Mouse (Mus musculus): ENCODE results near the gene Bcar1. TPM values are rescaled to one million over a fixed set of nuclear protein-coding genes. Genes with fewer than 3 reads are reported as not detected.

The Bcar1 gene
- polyA plus RNA-seq, 1 experiment from 2014 or later = 35.3 TPM

GRCm38 (mm10) chr8:111740301-111740711 is 3.3 kb downstream of the Bcar1 start:
- H3K36me3 ChIP-seq (ENCODE audit: control insufficient read depth, insufficient read depth, low read length) = no peaks in the 10 kb centered on the region
- H3K4me1 ChIP-seq (ENCODE audit: control insufficient read depth, insufficient read depth, low read length) = peaks cover 56% of the 10 kb centered on the region
- ATAC-seq (ENCODE audit: low read depth) (no peak), DNase-seq (ENCODE audit: low spot score) (no peak)
- no peak overlapping the region for H3K27ac ChIP-seq (replicated peaks; ENCODE audit: low read depth, low read length)
- H3K4me3 ChIP-seq (ENCODE audit: low read depth, low read length) = no peak overlapping the region
- H3K27me3 ChIP-seq (replicated peaks; ENCODE audit: control insufficient read depth, insufficient read depth, low read length) = no peaks in the 10 kb centered on the region
- no peaks in the 10 kb centered on the region for H3K9me3 ChIP-seq (ENCODE audit: control insufficient read depth, low read length)
- H3K4me2 ChIP-seq (ENCODE audit: low read depth, low read length) = no peak overlapping the region
- 77% methylated on average over 7 of the region's 7 CpGs for WGBS
- H3K9ac ChIP-seq (ENCODE audit: low read depth, low read length) = no peak overlapping the region

- no peaks in the 10 kb centered on the region for H3K36me3 ChIP-seq (ENCODE audit: control insufficient read depth, insufficient read depth, low read length)
- no peaks in the 10 kb centered on the region for H3K27me3 ChIP-seq (replicated peaks; ENCODE audit: control insufficient read depth, insufficient read depth, low read length)
- H3K4me2 ChIP-seq (ENCODE audit: low read depth, low read length) = no peak overlapping the region
- WGBS = 41% methylated on average over 6 of the region's 7 CpGs
- H3K9me3 ChIP-seq (ENCODE audit: control insufficient read depth, low read length) = no peaks in the 10 kb centered on the region
- H3K4me3 ChIP-seq (ENCODE audit: low read depth, low read length) = no peak overlapping the region
- no peak for DNase-seq (ENCODE audit: low spot score)
- no peak overlapping the region; the same call in 1 of the 2 replicates for H3K9ac ChIP-seq (ENCODE audit: low read depth, low read length)
- H3K4me1 ChIP-seq (ENCODE audit: control insufficient read depth, insufficient read depth, low read length) = peaks cover 58% of the 10 kb centered on the region
- ATAC-seq (ENCODE audit: low read depth) = no peak
- H3K27ac ChIP-seq (replicated peaks; ENCODE audit: low read depth, low read length) = no peak overlapping the region
Observed at GRCm38 (mm10) chr8:111739604-111740003, 4.0 kb downstream of the Bcar1 start.

GRCm38 (mm10) chr8:111738867-111739266 is 4.7 kb downstream of the Bcar1 start:
- Histone ChIP-seq H3K9ac (ENCODE audit: low read depth, low read length) (no peak overlapping the region), H3K27me3 (replicated peaks; ENCODE audit: control insufficient read depth, insufficient read depth, low read length) (no peaks in the 10 kb centered on the region), H3K4me1 (ENCODE audit: control insufficient read depth, insufficient read depth, low read length) (peaks cover 59% of the 10 kb centered on the region), H3K4me2 (ENCODE audit: low read depth, low read length) (no peak overlapping the region), H3K36me3 (ENCODE audit: control insufficient read depth, insufficient read depth, low read length) (no peaks in the 10 kb centered on the region), H3K9me3 (ENCODE audit: control insufficient read depth, low read length) (no peaks in the 10 kb centered on the region), H3K4me3 (ENCODE audit: low read depth, low read length) (no peak overlapping the region), H3K27ac (replicated peaks; ENCODE audit: low read depth, low read length) (no peak overlapping the region)
- ATAC-seq (ENCODE audit: low read depth) = no peak
- no peak for DNase-seq (ENCODE audit: low spot score)
- WGBS = 60% methylated on average over 6 of the region's 6 CpGs

GRCm38 (mm10) chr8:111736321-111736720 is 7.3 kb downstream of the Bcar1 start:
- no peak overlapping the region for H3K4me3 ChIP-seq (ENCODE audit: low read depth, low read length)
- H3K9me3 ChIP-seq (ENCODE audit: control insufficient read depth, low read length) = no peaks in the 10 kb centered on the region
- DNase-seq (ENCODE audit: low spot score) (peak; percentile 52), ATAC-seq (ENCODE audit: low read depth) (no peak)
- no peak overlapping the region for H3K9ac ChIP-seq (ENCODE audit: low read depth, low read length)
- no peak overlapping the region for H3K27ac ChIP-seq (replicated peaks; ENCODE audit: low read depth, low read length)
- 45% methylated on average over 7 of the region's 7 CpGs for WGBS
- peaks cover 62% of the 10 kb centered on the region for H3K4me1 ChIP-seq (ENCODE audit: control insufficient read depth, insufficient read depth, low read length)
- no peak overlapping the region for H3K4me2 ChIP-seq (ENCODE audit: low read depth, low read length)
- no peaks in the 10 kb centered on the region for H3K36me3 ChIP-seq (ENCODE audit: control insufficient read depth, insufficient read depth, low read length)
- H3K27me3 ChIP-seq (replicated peaks; ENCODE audit: control insufficient read depth, insufficient read depth, low read length) = no peaks in the 10 kb centered on the region

GRCm38 (mm10) chr8:111735791-111736190 is 7.8 kb downstream of the Bcar1 start:
- H3K4me1 ChIP-seq (ENCODE audit: control insufficient read depth, insufficient read depth, low read length) = peaks cover 67% of the 10 kb centered on the region
- no peak overlapping the region for H3K9ac ChIP-seq (ENCODE audit: low read depth, low read length)
- no peak overlapping the region for H3K4me3 ChIP-seq (ENCODE audit: low read depth, low read length)
- DNase-seq (ENCODE audit: low spot score) (no peak), ATAC-seq (ENCODE audit: low read depth) (no peak)
- H3K27ac ChIP-seq (replicated peaks; ENCODE audit: low read depth, low read length) = no peak overlapping the region; the same call in 1 of the 2 replicates
- no peaks in the 10 kb centered on the region for H3K36me3 ChIP-seq (ENCODE audit: control insufficient read depth, insufficient read depth, low read length)
- H3K27me3 ChIP-seq (replicated peaks; ENCODE audit: control insufficient read depth, insufficient read depth, low read length) = no peaks in the 10 kb centered on the region
- H3K4me2 ChIP-seq (ENCODE audit: low read depth, low read length) = no peak overlapping the region
- WGBS = 58% methylated on average over 4 of the region's 4 CpGs
- no peaks in the 10 kb centered on the region for H3K9me3 ChIP-seq (ENCODE audit: control insufficient read depth, low read length)

GRCm38 (mm10) chr8:111735335-111735761 is 8.3 kb downstream of the Bcar1 start:
- no peak overlapping the region for H3K4me3 ChIP-seq (ENCODE audit: low read depth, low read length)
- no peaks in the 10 kb centered on the region for H3K9me3 ChIP-seq (ENCODE audit: control insufficient read depth, low read length)
- no peaks in the 10 kb centered on the region for H3K36me3 ChIP-seq (ENCODE audit: control insufficient read depth, insufficient read depth, low read length)
- 56% methylated on average over 8 of the region's 8 CpGs for WGBS
- H3K27me3 ChIP-seq (replicated peaks; ENCODE audit: control insufficient read depth, insufficient read depth, low read length) = no peaks in the 10 kb centered on the region
- H3K9ac ChIP-seq (ENCODE audit: low read depth, low read length) = 0 out of 2 replicates have a peak overlapping the region, but pooled peaks have one; percentile 36
- DNase-seq (ENCODE audit: low spot score) (no peak), ATAC-seq (ENCODE audit: low read depth) (no peak)
- no peak overlapping the region for H3K4me2 ChIP-seq (ENCODE audit: low read depth, low read length)
- H3K4me1 ChIP-seq (ENCODE audit: control insufficient read depth, insufficient read depth, low read length) = peaks cover 66% of the 10 kb centered on the region
- H3K27ac ChIP-seq (replicated peaks; ENCODE audit: low read depth, low read length) = no peak overlapping the region; the same call in 1 of the 2 replicates

- Histone ChIP-seq H3K36me3 (ENCODE audit: control insufficient read depth, insufficient read depth, low read length) (no peaks in the 10 kb centered on the region), H3K9me3 (ENCODE audit: control insufficient read depth, low read length) (no peaks in the 10 kb centered on the region), H3K27me3 (replicated peaks; ENCODE audit: control insufficient read depth, insufficient read depth, low read length) (no peaks in the 10 kb centered on the region), H3K27ac (replicated peaks; ENCODE audit: low read depth, low read length) (no peak overlapping the region; the same call in 1 of the 2 replicates), H3K9ac (ENCODE audit: low read depth, low read length) (0 out of 2 replicates have a peak overlapping the region, but pooled peaks have one; percentile 21), H3K4me1 (ENCODE audit: control insufficient read depth, insufficient read depth, low read length) (peaks cover 58% of the 10 kb centered on the region), H3K4me2 (ENCODE audit: low read depth, low read length) (no peak overlapping the region), H3K4me3 (ENCODE audit: low read depth, low read length) (no peak overlapping the region)
- no peak for ATAC-seq (ENCODE audit: low read depth)
- 48% methylated on average over 5 of the region's 6 CpGs for WGBS
- no peak for DNase-seq (ENCODE audit: low spot score)
Observed at GRCm38 (mm10) chr8:111734244-111734960, 9.2 kb downstream of the Bcar1 start.

- ATAC-seq (ENCODE audit: low read depth) (no peak), DNase-seq (ENCODE audit: low spot score) (peak; percentile 64)
- no peak overlapping the region for H3K9ac ChIP-seq (ENCODE audit: low read depth, low read length)
- peak overlapping the region; percentile 65 for H3K27ac ChIP-seq (replicated peaks; ENCODE audit: low read depth, low read length)
- H3K27me3 ChIP-seq (replicated peaks; ENCODE audit: control insufficient read depth, insufficient read depth, low read length) = no peaks in the 10 kb centered on the region
- H3K36me3 ChIP-seq (ENCODE audit: control insufficient read depth, insufficient read depth, low read length) = no peaks in the 10 kb centered on the region
- peak overlapping the region; percentile 5; the same call in 1 of the 2 replicates for H3K4me2 ChIP-seq (ENCODE audit: low read depth, low read length)
- H3K9me3 ChIP-seq (ENCODE audit: control insufficient read depth, low read length) = no peaks in the 10 kb centered on the region
- peaks cover 53% of the 10 kb centered on the region for H3K4me1 ChIP-seq (ENCODE audit: control insufficient read depth, insufficient read depth, low read length)
- 3% methylated on average over 5 of the region's 5 CpGs for WGBS
- H3K4me3 ChIP-seq (ENCODE audit: low read depth, low read length) = no peak overlapping the region
Observed at GRCm38 (mm10) chr8:111733581-111734243, 9.9 kb downstream of the Bcar1 start.

All from embryonic facial prominence, embryonic 14.5 days (tissue).